Mouse (Mus musculus): Measurements from ENCODE around the gene Prkar2a.

Prkar2a gene

DNA sequence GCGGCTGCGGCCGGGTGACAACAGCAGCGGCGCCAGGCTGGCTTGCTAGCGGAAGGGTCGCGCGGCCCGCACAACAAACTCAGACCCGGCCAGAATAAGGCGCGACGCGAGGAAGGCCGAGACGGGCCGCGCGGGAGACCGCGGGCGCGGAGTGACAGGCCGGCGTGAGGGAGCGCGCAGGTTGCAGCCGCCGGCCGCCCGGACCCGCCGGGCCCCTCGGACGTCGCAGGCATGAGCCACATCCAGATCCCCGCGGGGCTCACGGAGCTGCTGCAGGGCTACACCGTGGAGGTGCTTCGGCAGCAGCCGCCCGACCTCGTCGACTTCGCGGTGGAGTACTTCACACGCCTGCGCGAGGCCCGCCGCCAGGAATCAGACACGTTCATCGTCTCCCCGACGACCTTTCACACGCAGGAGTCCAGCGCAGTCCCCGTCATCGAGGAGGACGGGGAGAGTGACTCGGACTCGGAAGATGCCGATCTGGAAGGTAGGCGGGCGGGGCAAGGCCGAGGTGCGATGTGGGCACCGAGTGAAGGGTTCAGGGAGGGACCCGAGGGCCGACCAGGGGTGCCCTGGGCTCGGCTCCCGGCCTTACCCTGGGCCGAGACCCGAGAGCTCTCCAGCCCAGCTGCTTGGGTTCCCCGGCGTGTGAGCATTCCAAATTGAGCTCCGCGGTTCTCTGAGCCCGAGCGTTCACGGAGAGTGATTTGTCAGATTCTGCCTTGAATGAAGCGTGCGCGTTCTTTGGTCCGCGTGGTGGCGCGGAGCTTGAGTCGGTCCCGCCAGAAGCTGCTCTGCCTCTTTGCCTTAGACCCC is 3.3 kb downstream of the Prkar2a start:
- DNase-seq (ENCODE audit: low read depth, low spot score), result peak; percentile 71

DNA sequence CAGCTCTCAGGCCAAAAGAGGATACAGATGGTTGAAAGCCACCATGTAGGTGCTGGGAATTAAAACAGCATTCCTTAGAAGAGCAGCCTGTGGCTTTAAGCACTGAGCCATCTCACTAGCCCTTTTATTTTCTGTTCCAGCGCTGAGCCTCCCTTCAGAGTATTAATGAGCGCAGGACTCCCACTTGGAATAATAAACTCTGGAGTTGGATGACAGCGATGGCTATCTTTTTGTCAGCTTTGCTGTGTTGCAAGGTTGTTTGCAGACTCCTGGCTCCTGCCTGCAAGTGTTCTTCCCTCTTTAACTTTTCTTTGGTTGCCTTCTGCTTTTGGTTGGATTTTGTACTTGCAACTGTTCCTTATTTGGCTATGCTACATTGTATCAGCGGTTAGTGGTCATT is 4.8 kb downstream of the Prkar2a start:
- DNase-seq (ENCODE audit: low read depth, low spot score), result no peak

DNA sequence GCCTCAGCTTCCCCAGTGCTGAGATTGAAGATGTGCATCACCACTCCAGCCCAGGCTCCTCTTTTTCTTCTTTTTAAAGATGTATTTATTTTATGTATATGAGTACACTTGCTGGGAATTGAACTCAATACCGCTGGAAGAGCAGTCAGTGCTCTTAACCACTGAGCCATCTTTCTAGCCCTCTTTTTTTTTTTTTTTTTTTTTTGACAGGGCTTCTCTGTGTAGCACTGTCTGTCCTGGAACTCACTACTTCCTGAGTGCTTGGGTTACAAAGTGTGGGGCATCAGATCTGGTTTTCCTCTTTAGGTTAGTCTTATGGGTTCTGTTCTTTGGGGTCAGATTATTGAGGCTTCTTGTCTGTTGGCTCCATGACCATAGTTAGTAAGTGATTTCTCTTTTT is 5.4 kb downstream of the Prkar2a start:
- no peak for DNase-seq (ENCODE audit: low read depth, low spot score)

DNA sequence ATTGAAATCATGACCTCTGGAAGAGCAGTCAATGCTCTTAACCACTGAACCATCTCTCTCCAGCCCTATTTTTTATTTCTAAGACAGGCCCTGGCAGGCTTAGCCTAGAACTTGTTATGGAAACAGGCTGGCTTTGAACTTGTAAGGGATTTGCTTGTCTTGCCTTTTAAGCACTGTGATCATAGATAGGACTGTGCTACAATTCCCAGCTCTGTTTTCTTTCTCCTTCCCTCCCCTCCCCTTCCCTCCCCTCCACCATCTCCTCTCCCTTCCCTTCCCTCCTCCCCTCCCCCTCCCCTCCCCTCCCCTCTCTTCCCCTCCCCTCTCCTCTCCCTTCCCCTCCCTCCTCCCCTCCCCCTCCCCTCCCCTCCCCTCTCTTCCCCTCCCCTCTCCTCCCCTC is 13.4 kb downstream of the Prkar2a start:
- DNase-seq (ENCODE audit: low read depth, low spot score), result no peak

DNA sequence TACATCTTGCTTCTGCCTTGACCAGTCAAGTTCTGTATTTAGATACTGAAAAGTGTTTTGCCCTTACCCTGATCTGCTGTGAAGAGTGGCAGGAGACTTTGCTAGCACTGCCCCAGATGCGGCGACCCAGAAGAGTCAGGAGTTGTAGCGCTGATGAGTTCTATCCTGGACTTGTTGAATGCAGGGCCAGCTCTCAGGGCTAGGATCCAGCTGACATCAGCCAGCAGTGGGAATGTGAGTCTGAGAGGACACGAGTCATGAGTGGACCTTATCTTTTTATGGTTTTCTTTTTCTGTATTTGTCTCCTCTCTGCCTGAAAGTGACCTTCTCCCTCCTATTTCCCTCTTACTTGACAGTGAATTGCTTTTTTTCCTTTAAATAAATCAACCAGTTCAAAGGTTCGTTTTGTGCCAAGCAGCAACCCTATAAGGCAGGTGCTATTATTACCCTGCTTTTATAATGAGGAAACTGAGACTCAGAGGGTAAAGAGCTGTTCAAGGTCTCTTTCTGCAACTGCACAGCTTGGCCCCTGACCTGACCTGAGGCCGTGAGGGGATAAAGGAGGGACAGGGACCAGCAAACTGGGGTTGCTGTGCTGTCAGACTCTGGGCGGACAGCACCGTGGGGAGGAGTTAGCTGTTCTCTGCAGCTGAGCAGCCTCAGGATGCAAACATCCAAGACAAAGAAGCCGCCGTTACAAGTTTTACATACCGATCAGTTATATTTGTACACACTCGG is 14.4 kb downstream of the Prkar2a start:
- DNase-seq (ENCODE audit: low read depth, low spot score), result no peak

DNA sequence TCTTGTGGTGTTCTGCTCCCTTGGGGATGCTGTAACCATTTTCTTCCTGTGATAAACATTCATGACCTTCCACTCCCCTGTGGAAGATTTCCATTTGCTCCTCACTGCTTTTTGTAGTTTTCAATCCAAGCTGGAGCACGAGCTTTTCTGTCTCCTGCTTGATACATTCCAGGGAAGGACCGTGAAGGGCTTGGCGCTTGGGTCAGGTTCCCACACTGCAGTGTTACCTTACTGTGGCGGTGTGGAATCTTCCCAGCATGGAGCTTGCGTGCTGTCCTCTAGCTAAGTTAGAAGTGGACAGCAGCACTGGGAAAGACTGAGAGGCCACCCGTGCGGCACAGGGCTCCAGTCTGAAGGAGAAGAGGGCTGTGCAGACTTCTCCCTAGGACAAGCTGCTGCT is 15.5 kb downstream of the Prkar2a start:
- no peak for DNase-seq (ENCODE audit: low read depth, low spot score)

DNA sequence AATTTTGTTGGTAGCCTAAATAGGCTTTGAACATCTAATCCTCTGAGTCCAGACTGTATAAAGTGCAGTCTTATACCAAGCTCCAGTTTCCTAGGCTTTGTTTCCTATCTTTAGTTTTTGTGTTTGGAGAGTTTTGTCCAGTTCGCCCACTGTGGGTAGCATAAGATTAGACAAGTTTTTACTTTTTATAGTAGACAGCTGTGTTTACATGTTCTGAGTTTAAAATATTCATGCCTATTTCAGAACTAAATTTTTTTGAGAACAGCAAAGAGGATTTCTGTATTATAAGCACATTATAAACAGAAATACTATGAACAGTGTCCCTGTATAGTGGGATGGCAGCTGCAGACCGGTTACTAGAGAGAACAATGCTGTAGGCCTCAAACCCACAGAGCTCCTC is 18.1 kb downstream of the Prkar2a start:
- no peak for DNase-seq (ENCODE audit: low read depth, low spot score)

DNA sequence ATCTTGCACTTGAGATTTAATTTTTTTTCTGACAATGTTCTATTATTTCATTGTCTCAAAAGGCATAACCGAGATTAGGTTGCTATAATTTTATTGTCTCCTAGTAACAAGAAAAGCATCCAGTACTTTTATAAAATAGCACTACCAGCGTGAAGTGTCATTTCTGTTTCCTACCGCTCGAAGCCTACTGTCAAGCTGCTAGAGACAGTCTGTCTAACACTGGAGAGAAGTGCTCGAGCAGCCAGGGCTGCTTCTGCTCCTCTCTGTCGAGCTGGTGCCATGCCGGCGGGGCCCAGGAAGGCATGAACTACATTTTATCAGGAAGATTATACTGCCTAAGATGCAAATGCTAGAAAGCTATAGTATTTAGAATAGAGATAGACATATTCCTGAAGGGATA is 19.7 kb downstream of the Prkar2a start:
- no peak for DNase-seq (ENCODE audit: low read depth, low spot score)

DNA sequence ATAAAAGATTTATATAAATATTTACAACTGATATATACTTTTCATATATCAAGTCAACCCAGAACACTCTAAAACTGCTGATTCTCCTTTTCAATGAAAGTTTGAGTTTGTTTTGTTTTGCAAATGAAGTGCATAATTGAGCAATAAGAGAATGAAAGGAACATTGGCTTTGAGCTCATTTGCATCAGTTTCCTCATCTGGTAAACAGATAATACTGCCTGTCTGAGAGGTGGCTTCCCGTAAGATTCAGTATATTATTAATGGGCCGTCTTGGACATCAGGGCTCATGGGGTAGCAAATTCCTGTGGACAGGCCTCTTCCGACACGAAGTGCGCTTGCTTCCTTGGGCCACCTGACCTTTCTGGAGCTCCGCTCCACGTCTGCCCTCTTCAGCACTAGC is 21.7 kb downstream of the Prkar2a start:
- DNase-seq (ENCODE audit: low read depth, low spot score), result no peak

DNA sequence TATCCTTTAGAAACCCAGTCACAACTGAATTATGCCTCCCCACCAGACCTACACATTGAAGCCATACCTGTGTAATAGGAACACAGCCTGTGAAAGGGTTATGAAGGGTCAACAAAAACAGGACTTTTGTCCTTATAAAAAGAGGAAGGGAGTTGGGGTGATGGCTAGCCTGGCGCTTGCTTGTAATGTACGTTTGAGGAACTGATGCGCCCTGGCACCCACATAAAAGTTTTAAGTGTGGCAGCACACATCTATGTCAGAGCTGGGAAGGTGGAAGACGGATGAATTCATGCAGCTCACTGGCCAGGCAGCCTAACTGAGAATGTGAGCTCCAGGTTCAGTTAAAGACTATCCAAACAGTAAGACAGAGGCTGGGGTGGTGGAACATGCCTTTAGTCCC is 27.1 kb downstream of the Prkar2a start:
- no peak for DNase-seq (ENCODE audit: low read depth, low spot score)

DNA sequence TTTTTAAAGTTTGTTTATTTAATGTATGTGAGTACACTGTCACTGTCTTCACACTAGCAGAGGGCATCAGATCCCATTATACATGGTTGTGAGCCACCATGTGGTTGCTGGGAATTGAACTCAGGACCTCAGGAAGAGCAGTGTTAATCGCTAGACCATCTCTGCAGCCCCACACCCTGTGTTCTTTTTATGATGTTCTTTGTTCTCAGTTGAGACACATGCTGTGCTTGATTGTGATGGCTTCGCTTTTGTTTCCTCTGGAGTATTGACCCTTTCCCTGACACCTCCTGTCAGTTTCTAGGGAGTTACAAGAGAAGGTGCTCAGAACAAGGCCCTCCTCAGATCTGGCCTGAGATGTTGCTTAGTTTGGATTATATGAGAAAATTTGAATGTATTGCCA is 34.6 kb downstream of the Prkar2a start:
- no peak for DNase-seq (ENCODE audit: low read depth, low spot score)

DNA sequence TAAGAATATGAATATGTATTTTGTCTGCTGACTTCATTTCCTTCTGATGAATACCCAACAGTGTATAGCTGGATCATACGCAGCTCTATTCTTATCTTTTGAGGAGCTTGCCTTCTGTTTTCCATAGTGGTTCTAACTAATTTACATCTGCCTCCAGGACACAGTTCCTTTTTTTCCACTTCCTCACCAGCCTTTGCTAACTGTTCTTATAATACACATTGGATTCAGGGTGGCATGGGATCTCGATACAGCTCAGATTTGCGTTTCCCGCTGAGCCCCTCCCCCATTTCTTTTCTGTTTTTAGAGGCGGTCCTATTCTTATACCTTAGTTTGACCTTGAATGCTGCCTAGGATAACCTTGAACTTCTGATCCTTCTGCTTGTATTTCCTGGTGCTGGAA is 37.0 kb downstream of the Prkar2a start:
- DNase-seq (ENCODE audit: low read depth, low spot score), result no peak

DNA sequence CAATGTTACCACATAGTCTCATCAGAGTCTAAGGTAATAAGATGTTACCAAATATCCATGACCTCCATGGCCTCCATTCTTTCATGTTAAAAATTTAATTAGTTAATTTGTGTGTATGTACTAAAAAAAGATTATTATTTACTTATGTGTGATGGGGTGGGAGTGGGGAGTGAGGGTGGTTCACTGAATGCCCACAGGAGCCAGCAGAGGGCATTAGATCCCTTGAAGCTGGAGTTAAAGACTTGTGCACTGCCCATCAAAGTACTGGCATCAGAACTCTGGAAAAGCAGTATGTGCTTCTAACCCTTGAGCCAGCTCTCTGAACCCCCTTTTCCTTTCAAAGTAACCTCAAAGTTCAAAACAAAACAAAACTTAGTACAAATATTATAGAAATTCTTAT is 39.9 kb downstream of the Prkar2a start:
- DNase-seq (ENCODE audit: low read depth, low spot score), result no peak

DNA sequence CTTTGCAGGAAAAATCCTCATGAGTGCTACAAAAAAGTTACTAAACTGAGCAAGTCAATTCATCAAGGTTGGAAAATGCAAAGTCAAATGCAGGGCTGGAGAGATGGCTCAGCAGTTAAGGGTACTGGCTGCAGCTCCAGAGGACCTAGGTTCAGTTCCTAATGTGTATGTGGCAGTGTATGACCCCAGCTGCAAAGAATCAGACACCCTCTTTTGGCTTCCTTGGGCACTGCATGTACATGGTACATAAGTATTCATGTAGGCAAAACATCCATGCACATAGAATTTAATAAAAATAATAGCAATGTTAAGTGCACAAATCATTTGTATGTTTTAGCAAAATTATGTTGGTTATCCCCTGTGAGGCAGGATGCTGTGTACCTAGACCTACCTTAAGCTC is 43.3 kb downstream of the Prkar2a start:
- no peak for DNase-seq (ENCODE audit: low read depth, low spot score)

DNA sequence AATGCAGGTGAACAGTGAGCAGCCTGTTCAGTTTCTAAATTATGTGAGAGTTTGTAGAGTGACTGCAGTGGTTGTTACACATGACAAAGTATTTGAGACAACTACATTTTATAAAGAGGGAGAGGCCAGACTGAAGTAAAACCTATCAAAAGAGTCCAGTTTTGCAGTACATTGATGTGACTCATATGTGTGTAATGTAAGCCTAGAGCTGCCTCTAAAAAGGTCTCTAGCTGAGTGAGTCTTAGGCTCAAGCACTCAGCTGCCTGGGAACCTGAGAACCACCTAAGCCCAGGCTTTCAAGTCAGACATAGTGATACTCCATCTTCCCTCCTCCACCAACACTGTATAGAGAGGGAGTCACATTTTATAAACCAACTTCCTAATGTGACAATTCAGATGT is 45.5 kb downstream of the Prkar2a start:
- DNase-seq (ENCODE audit: low read depth, low spot score), result no peak

DNA sequence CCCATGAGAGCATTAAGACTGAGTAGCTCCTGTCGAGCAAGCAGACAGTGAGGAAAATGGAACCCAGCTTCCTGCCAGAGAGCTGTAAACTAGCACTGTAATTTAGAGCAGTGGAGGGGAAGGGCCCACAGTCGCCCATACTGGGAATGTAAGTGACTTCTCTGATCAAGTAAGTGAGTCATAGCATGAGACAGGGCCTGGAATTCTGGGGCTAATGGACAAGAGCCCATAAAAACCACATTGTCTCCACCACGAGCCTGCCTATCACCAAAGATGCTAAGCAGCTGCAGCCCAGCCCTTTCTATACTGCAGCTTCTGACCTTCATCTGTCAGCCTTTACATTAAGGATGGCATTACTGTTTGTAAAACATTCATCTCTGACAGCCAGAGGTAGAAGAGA is 50.1 kb downstream of the Prkar2a start:
- no peak for DNase-seq (ENCODE audit: low read depth, low spot score)

DNA sequence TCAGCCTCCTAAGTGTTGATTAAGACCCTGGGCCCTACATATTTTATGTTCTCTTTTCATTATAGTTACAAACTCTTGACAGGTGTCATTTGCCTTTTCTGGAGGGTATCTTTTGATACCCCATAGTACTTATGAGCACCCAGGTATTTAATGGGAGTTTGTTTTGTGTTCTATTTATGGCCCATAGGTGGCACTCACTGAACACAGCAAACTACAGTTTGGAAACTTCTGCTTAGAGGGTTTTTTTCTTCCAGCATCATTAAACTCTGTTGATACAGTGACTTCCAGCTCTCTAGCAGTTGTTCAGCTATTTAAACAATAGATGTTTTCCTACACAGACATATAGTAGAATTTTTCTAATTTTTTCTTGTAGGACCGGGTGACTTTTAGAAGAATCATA is 50.9 kb downstream of the Prkar2a start:
- DNase-seq (ENCODE audit: low read depth, low spot score), result no peak

DNA sequence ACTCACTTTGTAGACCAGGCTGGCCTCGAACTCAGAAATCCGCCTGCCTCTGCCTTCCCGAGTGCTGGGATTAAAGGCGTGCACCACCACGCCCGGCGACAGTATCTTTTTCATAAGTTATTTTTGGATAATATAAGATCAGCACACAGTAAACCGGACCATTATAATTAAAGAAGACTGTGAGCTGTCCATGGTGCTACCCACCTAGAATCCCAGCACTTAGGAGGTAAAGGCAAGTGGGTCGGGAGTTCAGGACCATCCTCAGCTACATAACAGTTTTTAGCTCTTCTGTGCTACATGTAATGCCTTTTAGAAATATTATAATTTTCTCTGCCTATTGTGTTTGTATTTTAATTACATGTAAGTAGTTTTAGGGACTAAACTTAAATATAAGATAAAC is 52.9 kb downstream of the Prkar2a start:
- DNase-seq (ENCODE audit: low read depth, low spot score), result no peak

DNA sequence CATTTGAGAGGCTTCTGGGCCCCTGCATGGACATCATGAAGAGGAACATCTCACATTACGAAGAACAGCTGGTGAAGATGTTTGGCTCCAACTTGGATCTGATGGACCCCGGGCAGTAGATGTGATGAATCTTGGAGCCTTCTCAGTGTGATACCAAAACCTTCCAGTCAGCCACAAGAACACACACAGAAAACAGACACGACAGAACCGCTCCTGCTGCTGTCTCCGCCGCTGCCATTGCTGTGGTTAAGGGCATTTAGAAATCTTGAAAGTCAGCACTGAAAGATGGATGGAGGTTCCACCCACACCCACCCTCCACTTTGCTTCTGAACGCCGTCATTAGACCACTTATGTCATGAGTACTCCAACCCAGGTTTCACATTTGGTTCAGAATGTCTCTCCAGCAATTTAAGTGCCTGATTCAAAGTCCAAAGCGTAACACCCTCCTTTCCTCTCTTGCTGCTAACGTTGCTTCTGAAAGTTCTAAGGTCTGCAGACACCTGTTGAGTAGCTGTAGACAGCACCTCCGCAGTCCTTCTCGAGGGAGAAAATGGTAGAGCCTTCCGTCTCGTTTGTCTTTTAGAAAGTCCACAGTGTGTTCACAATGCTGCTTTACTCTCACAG is 57.9 kb downstream of the Prkar2a start:
- DNase-seq (ENCODE audit: low read depth, low spot score), result no peak

DNA sequence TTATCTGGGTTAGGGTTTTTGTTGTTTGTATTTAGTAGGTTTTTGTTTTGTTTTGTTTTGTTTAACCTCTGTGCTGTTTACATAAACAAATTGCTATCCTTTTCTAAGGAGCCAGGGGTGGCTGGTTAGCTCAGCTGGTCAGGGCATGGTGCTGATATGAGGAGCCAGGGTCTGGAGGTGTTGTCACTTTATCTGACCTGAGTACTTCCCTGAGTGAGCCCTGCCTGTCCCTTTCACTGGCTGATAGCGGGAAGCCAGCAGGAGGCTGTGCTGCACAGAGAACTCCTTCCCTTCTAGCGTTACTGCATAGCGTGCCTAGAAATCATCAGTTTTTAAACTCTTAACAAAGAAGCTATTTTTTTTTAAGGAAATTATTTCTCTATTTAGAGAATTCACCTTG is 58.6 kb downstream of the Prkar2a start:
- no peak for DNase-seq (ENCODE audit: low read depth, low spot score)

DNA sequence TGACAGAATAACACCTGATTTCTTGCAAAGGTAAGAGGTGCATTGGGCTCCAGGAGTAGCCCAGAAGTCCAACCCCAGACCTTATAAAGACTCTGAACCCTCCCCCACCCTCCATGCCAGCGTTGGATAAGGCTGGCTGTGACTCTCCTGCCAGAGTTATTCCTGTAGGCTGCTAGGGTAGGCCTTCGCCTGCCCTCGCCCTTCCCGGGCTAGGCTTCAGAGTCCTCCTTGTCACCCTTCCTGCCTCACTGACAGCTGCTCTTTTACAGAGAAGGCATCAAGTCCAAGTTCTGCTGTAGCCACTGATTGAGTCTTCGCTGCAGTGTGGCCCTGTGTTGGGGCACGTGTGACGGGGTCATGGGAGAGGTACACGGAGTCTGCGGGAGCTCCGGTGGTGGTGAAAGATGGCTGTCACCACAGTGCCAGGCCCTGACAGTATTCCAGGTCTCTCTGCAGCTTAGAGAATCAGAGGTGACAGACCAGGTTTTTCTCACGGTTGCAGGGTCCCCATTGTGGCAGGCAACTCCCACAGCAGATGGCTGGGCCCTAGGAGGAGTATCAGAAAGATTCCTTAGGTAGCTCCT is 59.6 kb downstream of the Prkar2a start:
- no peak for DNase-seq (ENCODE audit: low read depth, low spot score)

DNA sequence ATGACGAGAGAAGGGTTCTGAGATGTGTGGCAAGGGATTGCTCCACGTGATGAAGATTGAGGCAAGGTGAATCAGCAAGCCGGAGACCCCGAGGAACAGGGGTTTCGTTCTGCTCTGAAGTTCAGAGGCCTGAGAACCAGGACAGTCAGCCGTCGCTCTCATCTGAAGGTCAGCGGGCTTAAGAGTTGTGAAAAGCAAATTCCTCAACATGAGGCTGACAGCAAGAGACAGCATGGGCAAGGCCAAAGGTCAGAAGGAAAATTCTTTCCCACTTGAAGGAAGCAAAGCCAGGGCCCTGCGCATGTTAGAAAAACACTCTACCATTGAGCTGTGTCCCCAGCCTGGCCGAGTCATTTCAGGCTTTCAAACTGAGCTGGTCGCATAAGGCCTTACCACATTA is 61.5 kb downstream of the Prkar2a start:
- DNase-seq (ENCODE audit: low read depth, low spot score), result no peak
